Mouse (Mus musculus) spleen, adult 2 months (tissue): ENCODE results near the gene Fam129b. TPM values are rescaled to one million over a fixed set of nuclear protein-coding genes. Genes with fewer than 3 reads are reported as not detected.

Experiments
- DNase-seq, 2 experiments: peaks; one replicate each; pipeline versions ENCODE4 v3.0.0 to v3.0.0-alpha.2; 2012 to 2021; ENCODE audit warnings: low spot score in 2 of 2, low read depth in 1 of 2
- H3K27ac ChIP-seq: fragments of 200-500 bp; 2 replicates; pipeline ENCODE4 v1.5.1; 2012; ENCODE audit warnings: low read length, inconsistent platforms; ENCODE audit not compliant: insufficient read depth
- H3K27me3 ChIP-seq: fragments of 200-500 bp; 2 replicates; pipeline ENCODE4 v1.6.1; 2012; ENCODE audit warnings: mild to moderate bottlenecking, moderate library complexity, low read length, inconsistent platforms; ENCODE audit not compliant: control insufficient read depth, insufficient read depth
- H3K36me3 ChIP-seq: fragments of 200-500 bp; 2 replicates; pipeline ENCODE4 v1.6.1; 2012; ENCODE audit warnings: mild to moderate bottlenecking, low read length, inconsistent platforms; ENCODE audit not compliant: control insufficient read depth, insufficient read depth
- H3K4me1 ChIP-seq: fragments of 200-500 bp; 2 replicates; pipeline ENCODE4 v1.6.1; 2011; ENCODE audit warnings: inconsistent platforms; ENCODE audit not compliant: control insufficient read depth, insufficient read depth, insufficient read length
- H3K4me3 ChIP-seq: fragments of 200-500 bp; 2 replicates; pipeline ENCODE4 v1.5.1; 2011; ENCODE audit warnings: mild to moderate bottlenecking, inconsistent platforms; ENCODE audit not compliant: insufficient read depth, insufficient read length; ENCODE audit errors: extremely low read depth
- CTCF ChIP-seq: fragments of 200-500 bp; IDR thresholded peaks from 2 replicates; pipeline ENCODE4 v1.5.1; 2011; ENCODE audit warnings: mild to moderate bottlenecking, inconsistent platforms; ENCODE audit not compliant: insufficient read depth, insufficient read length, insufficient replicate concordance; ENCODE audit errors: extremely low read depth
- POLR2A ChIP-seq: fragments of 200-500 bp; IDR thresholded peaks from 2 replicates; pipeline ENCODE4 v1.6.1; 2011; ENCODE audit warnings: low read depth, low read length, inconsistent platforms
- WGBS: fragments of 180-500 bp; shearing (Covaris S2); methylation state at CpG from one replicate; pipeline ENCODE4 v1.1.7; 2018; 5-methylcytosine and 5-hydroxymethylcytosine counted together
- polyA plus RNA-seq: library from polyadenylated mRNA; depleted of rRNA; stranded (reverse); fragments of >200 nt; gene quantifications from 2 replicates; pipeline ENCODE4 v1.2.3, GENCODE M21; 2012; rRNA removed

The Fam129b gene
- polyA plus RNA-seq = 11.0 and 11.6 TPM in 2 replicates

- TF ChIP-seq POLR2A (no peak), CTCF (no peak)
- peak within 1 kb of the TSS; percentile 26 for H3K27ac ChIP-seq
- 2% methylated on average over 65 of the region's 68 CpGs for WGBS
- peaks cover 12% of the 10 kb centered on the region for H3K4me1 ChIP-seq
- peak in 1 of 2 experiments; percentile 75 for DNase-seq
- peak within 1 kb of the TSS; percentile 73 for H3K4me3 ChIP-seq
- no peaks in the 10 kb centered on the region for H3K36me3 ChIP-seq
- peaks cover 4% of the 10 kb centered on the region; the same call in 1 of the 2 replicates for H3K27me3 ChIP-seq
Observed at GRCm38 (mm10) chr2:32875675-32876489, at the start of gene Fam129b. Fam129b (plus strand) TSS chr2:32876114.

GRCm38 (mm10) chr2:32828979-32829676 lies 46.8 kb upstream of the Fam129b start:
- H3K4me1 ChIP-seq = peaks cover 4% of the 10 kb centered on the region; the same call in 1 of the 2 replicates
- DNase-seq = no peak
- WGBS = 75% methylated on average over 11 of the region's 11 CpGs
- H3K36me3 ChIP-seq = no peaks in the 10 kb centered on the region
- no peak overlapping the region for H3K27ac ChIP-seq
- H3K4me3 ChIP-seq = no peak overlapping the region
- TF ChIP-seq CTCF = no peak
- TF ChIP-seq POLR2A = no peak
- H3K27me3 ChIP-seq = no peaks in the 10 kb centered on the region

DNA sequence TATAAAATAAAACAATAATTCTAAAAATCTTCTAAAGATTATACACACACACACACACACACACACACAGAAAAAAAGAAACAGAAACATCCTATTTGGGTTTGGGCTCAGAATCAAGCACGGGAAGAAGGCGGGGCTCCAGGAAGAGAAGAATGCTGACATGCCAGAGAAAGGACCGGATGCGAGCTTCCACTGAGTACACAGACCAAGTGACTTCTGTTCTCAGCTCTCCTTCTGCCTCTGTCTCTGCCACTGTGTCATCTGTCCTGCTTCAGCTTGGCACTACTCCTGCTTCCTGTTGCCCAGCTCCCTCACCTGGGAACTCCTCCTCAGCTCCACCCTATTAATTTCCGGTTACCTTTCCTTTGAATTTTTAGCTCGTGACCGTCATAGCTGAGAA lies 41.4 kb upstream of the Fam129b start:
- 15% methylated on average over 7 of the region's 7 CpGs for WGBS
- Histone ChIP-seq H3K27ac (peak overlapping the region; percentile 55), H3K36me3 (no peaks in the 10 kb centered on the region), H3K4me3 (no peak overlapping the region), H3K4me1 (peaks cover 4% of the 10 kb centered on the region), H3K27me3 (no peaks in the 10 kb centered on the region)
- peak in 1 of 2 experiments; percentile 36 for DNase-seq
- TF ChIP-seq CTCF (no peak), POLR2A (no peak)

DNA sequence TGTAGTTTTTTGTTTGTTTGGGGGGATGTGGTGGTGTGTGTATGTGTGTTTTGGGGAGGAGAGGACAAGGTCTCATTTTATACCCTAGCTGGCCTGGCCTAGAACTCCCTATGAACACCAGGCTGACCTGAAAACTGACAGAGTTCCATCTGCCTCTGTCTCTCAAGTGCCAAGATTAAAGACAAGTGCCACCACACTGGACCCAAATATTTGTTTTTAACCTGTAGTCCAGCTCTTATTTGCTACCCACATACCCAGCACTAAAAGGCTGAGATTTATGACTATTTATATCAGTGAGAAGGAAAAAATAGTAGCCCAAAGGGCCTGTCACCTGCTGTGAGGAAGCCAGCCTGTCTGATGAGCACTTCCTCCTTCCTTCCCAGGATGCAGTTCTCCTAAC lies 40.3 kb upstream of the Fam129b start:
- H3K27ac ChIP-seq = no peak overlapping the region

GRCm38 (mm10) chr2:32838147-32838884 lies 37.6 kb upstream of the Fam129b start:
- TF ChIP-seq CTCF (no peak), POLR2A (no peak)

More for the DNA sequence above, 40.3 kb upstream of the Fam129b start:
- no peak for DNase-seq
- no peak overlapping the region for H3K4me3 ChIP-seq
- no peaks in the 10 kb centered on the region for H3K27me3 ChIP-seq
- H3K4me1 ChIP-seq = peaks cover 4% of the 10 kb centered on the region
- TF ChIP-seq POLR2A = no peak
- TF ChIP-seq CTCF = no peak
- no peaks in the 10 kb centered on the region for H3K36me3 ChIP-seq

DNA sequence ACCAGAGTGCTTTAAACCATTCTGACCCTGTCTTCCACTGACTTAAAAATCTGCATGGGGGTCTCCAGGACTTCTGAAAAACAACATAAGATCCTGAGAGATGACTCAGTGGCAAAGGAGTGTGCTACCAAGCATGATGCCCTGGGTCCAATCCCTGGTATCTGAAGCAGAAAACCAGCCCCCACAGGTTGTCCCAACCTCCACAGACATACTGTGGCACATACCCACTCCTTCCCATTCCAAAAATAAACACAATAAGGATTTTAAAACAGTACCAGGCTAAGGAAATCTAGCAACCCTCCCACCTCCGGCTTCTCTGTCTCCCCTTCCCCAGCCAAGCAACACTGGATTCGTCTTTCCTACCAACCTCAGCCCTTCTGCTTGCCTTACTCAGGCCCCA lies 36.7 kb upstream of the Fam129b start:
- no peak for DNase-seq
- Histone ChIP-seq H3K4me3 (no peak overlapping the region), H3K27ac (no peak overlapping the region), H3K27me3 (no peaks in the 10 kb centered on the region), H3K36me3 (no peaks in the 10 kb centered on the region), H3K4me1 (peaks cover 4% of the 10 kb centered on the region)
- TF ChIP-seq POLR2A = no peak
- TF ChIP-seq CTCF = no peak
- 92% methylated on average over 2 of the region's 2 CpGs for WGBS

More at GRCm38 (mm10) chr2:32838147-32838884, 37.6 kb upstream of the Fam129b start:
- Histone ChIP-seq H3K36me3 (no peaks in the 10 kb centered on the region), H3K27me3 (no peaks in the 10 kb centered on the region), H3K4me1 (peaks cover 4% of the 10 kb centered on the region), H3K27ac (no peak overlapping the region), H3K4me3 (no peak overlapping the region)
- no peak for DNase-seq
- 78% methylated on average over 9 of the region's 9 CpGs for WGBS

DNA sequence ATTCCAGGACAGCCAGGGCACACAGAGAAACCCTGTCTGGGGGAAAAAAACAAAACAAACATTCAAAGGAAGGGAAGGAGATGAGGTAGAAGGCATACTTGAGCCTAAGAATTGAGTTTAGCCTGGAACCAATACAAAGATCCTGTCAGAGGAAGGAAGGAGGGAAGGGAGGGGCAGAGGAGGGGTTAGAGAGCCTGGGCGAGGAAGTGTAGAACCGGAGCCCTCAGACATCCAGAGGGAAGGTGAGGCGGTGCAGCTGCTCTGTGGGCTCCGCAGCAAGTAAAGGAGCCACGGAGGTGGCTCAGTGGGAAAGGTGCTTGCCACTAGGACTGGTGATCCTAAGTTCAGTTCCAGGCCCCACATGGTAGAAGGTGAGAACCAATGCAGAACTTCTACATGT lies 34.8 kb upstream of the Fam129b start:
- DNase-seq = no peak
- H3K27ac ChIP-seq = no peak overlapping the region
- no peaks in the 10 kb centered on the region for H3K4me1 ChIP-seq
- no peaks in the 10 kb centered on the region for H3K36me3 ChIP-seq
- 45% methylated on average over 5 of the region's 5 CpGs for whole genome bisulfite sequencing
- H3K4me3 ChIP-seq = no peak overlapping the region
- TF ChIP-seq POLR2A = no peak
- TF ChIP-seq CTCF = no peak
- H3K27me3 ChIP-seq = no peaks in the 10 kb centered on the region
